Mouse (Mus musculus): ENCODE measurements around the gene Cd300lf. TPM values are rescaled to one million over a fixed set of nuclear protein-coding genes. Genes with fewer than 3 reads are reported as not detected.

The Cd300lf gene
- polyA plus RNA-seq, 1 experiment = not detected

DNA sequence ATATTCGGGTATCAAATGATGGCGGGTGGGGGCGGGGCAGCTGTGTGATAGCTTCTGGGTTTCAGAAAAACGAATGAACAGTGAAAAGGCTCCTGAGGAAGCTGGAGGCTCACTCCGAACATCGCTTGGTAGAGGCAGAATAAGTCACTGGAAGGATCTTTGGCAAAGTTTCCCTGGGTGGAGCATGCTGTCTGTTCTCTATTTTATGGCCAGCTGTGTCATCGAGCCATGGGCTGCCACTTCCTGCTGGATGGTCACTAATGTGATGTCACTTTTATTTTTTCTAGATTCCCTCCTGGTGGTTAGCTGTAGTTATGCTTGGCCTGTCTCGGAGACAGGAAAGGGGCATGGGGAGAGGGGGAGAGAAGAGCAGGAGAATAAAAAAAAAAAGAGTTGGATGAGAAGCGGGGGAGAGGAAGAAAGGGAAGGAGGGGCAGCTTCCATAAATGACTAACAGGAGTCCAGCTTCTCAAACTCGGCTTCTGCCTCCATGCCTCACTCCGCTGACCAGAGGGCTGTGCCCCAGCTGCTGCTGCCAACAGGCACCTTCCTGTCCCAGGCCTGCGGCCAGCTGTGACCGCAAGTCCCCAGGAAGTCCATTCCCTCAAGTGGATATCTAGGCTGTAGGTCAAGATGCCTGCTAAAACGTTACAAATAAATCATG lies 62.0 kb downstream of the Cd300lf start:
- H3K27me3 ChIP-seq (ENCODE audit: control insufficient read depth, insufficient read depth, insufficient read length) = no peaks in the 10 kb centered on the region
- peak overlapping the region; percentile 54 for H3ac ChIP-seq (ENCODE audit: control insufficient read depth, insufficient read length, low read depth)
- H3K79me3 ChIP-seq (ENCODE audit: low read depth) = no peaks in the 10 kb centered on the region
- H3K36me3 ChIP-seq (ENCODE audit: control insufficient read depth, insufficient read depth) = no peaks in the 10 kb centered on the region
- no peak overlapping the region for H3K4me3 ChIP-seq (ENCODE audit: insufficient read depth, poor library complexity, severe bottlenecking)
- H3K79me2 ChIP-seq (ENCODE audit: control insufficient read depth, insufficient read depth) = no peaks in the 10 kb centered on the region
- TF ChIP-seq MAX (IDR thresholded peaks at IDR 0.05) (peak; percentile 47), FOSL1 (IDR thresholded peaks at IDR 0.05; ENCODE audit: insufficient read depth, low read length, poor library complexity, severe bottlenecking) (no peak), MYOG (IDR thresholded peaks at IDR 0.05; ENCODE audit: control insufficient read depth, extremely low read depth, insufficient read length) (no peak), CEBPB (IDR thresholded peaks at IDR 0.05; ENCODE audit: low read depth) (no peak), CTCF (IDR thresholded peaks at IDR 0.05; ENCODE audit: control insufficient read depth, insufficient read depth, insufficient read length) (no peak), MYOD1 (IDR thresholded peaks at IDR 0.05; ENCODE audit: control insufficient read depth, insufficient read length, low read depth) (peak; percentile 85)

DNA sequence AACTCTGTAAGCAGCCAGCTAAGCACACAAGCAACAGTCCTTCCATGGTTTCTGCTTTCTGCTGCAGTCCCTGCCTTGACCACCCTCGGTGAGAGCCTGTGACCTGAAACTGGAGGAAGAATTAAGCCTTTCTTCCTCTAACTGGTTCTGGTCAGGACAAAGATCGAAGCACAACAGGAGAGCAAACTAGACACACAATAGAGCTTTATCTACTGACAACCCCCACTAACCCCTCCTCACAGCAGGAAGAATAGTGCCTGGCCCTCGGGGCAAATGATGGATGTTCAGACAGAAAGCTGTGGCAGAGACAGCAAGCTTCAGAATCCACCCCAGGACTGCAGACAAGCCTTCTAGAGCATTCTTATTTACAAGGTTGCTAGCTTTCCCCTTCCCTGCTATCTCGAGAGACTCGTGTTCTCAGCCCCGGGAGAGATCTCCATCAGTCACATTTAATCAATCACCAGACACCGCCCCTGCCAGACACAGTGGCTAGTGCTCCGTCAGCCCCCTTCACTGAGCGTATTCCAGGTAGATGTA lies 62.7 kb downstream of the Cd300lf start:
- H3K79me3 ChIP-seq (ENCODE audit: low read depth) = no peaks in the 10 kb centered on the region
- H3K27me3 ChIP-seq (ENCODE audit: control insufficient read depth, insufficient read depth, insufficient read length) = no peaks in the 10 kb centered on the region
- peak overlapping the region; percentile 54 for H3ac ChIP-seq (ENCODE audit: control insufficient read depth, insufficient read length, low read depth)
- TF ChIP-seq USF1 (IDR thresholded peaks at IDR 0.05; ENCODE audit: low read depth) = no peak
- TF ChIP-seq MYOD1 (IDR thresholded peaks at IDR 0.05; ENCODE audit: control insufficient read depth, insufficient read length, low read depth) = no peak
- TF ChIP-seq MYOG (IDR thresholded peaks at IDR 0.05; ENCODE audit: control insufficient read depth, extremely low read depth, insufficient read length) = no peak
- TF ChIP-seq MAX (IDR thresholded peaks at IDR 0.05) = no peak
- H3K4me3 ChIP-seq (ENCODE audit: insufficient read depth, poor library complexity, severe bottlenecking) = no peak overlapping the region
- no peaks in the 10 kb centered on the region for H3K79me2 ChIP-seq (ENCODE audit: control insufficient read depth, insufficient read depth)
- H3K36me3 ChIP-seq (ENCODE audit: control insufficient read depth, insufficient read depth) = no peaks in the 10 kb centered on the region

DNA sequence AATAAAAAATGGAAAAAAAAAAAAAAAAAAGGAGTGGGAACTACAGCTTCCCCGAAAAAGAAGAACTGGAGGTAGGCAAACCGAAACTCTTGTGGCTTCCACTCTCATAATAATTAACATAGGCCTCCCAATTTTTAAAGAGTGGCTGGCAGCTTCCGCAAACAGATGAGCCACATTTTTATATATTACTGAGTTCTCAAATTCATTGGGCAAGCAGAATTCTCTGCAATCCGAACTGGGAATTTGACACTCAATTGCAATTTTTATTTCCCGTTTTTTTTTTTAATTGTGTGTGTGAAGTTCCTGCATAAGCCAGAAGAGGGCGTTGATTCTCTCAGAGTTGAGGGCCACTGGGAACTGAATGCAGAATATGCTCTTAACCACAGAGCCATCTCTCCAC lies 67.0 kb downstream of the Cd300lf start:
- Histone ChIP-seq H3K79me2 (ENCODE audit: control insufficient read depth, insufficient read depth) (no peaks in the 10 kb centered on the region), H3K27me3 (ENCODE audit: control insufficient read depth, insufficient read depth, insufficient read length) (no peaks in the 10 kb centered on the region), H3K4me3 (ENCODE audit: insufficient read depth, poor library complexity, severe bottlenecking) (no peak overlapping the region), H3ac (ENCODE audit: control insufficient read depth, insufficient read length, low read depth) (no peak overlapping the region), H3K79me3 (ENCODE audit: low read depth) (no peaks in the 10 kb centered on the region), H3K36me3 (ENCODE audit: control insufficient read depth, insufficient read depth) (no peaks in the 10 kb centered on the region)
- TF ChIP-seq FOSL1 (IDR thresholded peaks at IDR 0.05; ENCODE audit: insufficient read depth, low read length, poor library complexity, severe bottlenecking) = no peak
- no peak for TF ChIP-seq MYOG (IDR thresholded peaks at IDR 0.05; ENCODE audit: control insufficient read depth, extremely low read depth, insufficient read length)
- TF ChIP-seq MAX (IDR thresholded peaks at IDR 0.05) = no peak
- no peak for TF ChIP-seq CTCF (IDR thresholded peaks at IDR 0.05; ENCODE audit: control insufficient read depth, insufficient read depth, insufficient read length)
- no peak for TF ChIP-seq USF1 (IDR thresholded peaks at IDR 0.05; ENCODE audit: low read depth)
- TF ChIP-seq CEBPB (IDR thresholded peaks at IDR 0.05; ENCODE audit: low read depth) = no peak
- no peak for TF ChIP-seq MYOD1 (IDR thresholded peaks at IDR 0.05; ENCODE audit: control insufficient read depth, insufficient read length, low read depth)

Other genes with a start within 250 kb of the Cd300lf start
- 0.02 TPM for gene Cd300a, start 244.0 kb downstream of the Cd300lf start, polyA plus RNA-seq (2012; fragmentation: generic; extraction: Trizol)
- gene Cd300lb, start 199.6 kb downstream of the Cd300lf start, polyA plus RNA-seq (2012; fragmentation: generic; extraction: Trizol) = 0.76 TPM
- not detected for gene Cd300c, start 164.8 kb downstream of the Cd300lf start, polyA plus RNA-seq (2012; fragmentation: generic; extraction: Trizol)
- not detected for gene Cd300ld, start 144.1 kb downstream of the Cd300lf start, polyA plus RNA-seq (2012; fragmentation: generic; extraction: Trizol)
- not detected for gene Cd300c2, start 132.1 kb downstream of the Cd300lf start, polyA plus RNA-seq (2012; fragmentation: generic; extraction: Trizol)
- not detected for gene Cd300ld2, start 117.8 kb downstream of the Cd300lf start, polyA plus RNA-seq (2012; fragmentation: generic; extraction: Trizol)
- gene Cd300ld4, start 107.0 kb downstream of the Cd300lf start, polyA plus RNA-seq (2012; fragmentation: generic; extraction: Trizol) = not detected
- 0.16 TPM for gene Cd300ld5, start 96.2 kb downstream of the Cd300lf start, polyA plus RNA-seq (2012; fragmentation: generic; extraction: Trizol)
- gene Cd300ld3, start 85.6 kb downstream of the Cd300lf start, polyA plus RNA-seq (2012; fragmentation: generic; extraction: Trizol) = not detected
- gene Cd300e, start 71.8 kb downstream of the Cd300lf start, polyA plus RNA-seq (2012; fragmentation: generic; extraction: Trizol) = not detected
- gene Rab37, start 42.6 kb downstream of the Cd300lf start, polyA plus RNA-seq (2012; fragmentation: generic; extraction: Trizol) = 0.07 TPM
- gene Slc9a3r1, start 29.3 kb upstream of the Cd300lf start, polyA plus RNA-seq (2012; fragmentation: generic; extraction: Trizol) = 19.1 TPM
- gene Tmem104, start 53.5 kb upstream of the Cd300lf start, polyA plus RNA-seq (2012; fragmentation: generic; extraction: Trizol) = 6.6 TPM
- 9.1 TPM for gene Nat9, start 53.9 kb upstream of the Cd300lf start, polyA plus RNA-seq (2012; fragmentation: generic; extraction: Trizol)
- gene Grin2c, start 133.3 kb upstream of the Cd300lf start, polyA plus RNA-seq (2012; fragmentation: generic; extraction: Trizol) = not detected
- 10.7 TPM for gene Fdxr, start 143.1 kb upstream of the Cd300lf start, polyA plus RNA-seq (2012; fragmentation: generic; extraction: Trizol)
- 0.21 TPM for gene Fads6, start 163.7 kb upstream of the Cd300lf start, polyA plus RNA-seq (2012; fragmentation: generic; extraction: Trizol)
- not detected for gene Otop2, start 173.2 kb upstream of the Cd300lf start, polyA plus RNA-seq (2012; fragmentation: generic; extraction: Trizol)
- gene Ush1g, start 188.0 kb upstream of the Cd300lf start, polyA plus RNA-seq (2012; fragmentation: generic; extraction: Trizol) = 0.01 TPM
- gene Otop3, start 200.7 kb upstream of the Cd300lf start, polyA plus RNA-seq (2012; fragmentation: generic; extraction: Trizol) = not detected
- 14.4 TPM for gene Hid1, start 233.8 kb upstream of the Cd300lf start, polyA plus RNA-seq (2012; fragmentation: generic; extraction: Trizol)
- 23.2 TPM for gene Cdr2l, start 247.9 kb upstream of the Cd300lf start, polyA plus RNA-seq (2012; fragmentation: generic; extraction: Trizol)